Mouse (Mus musculus) G1E (cell line): ENCODE data around the gene Hbs1l. TPM values are rescaled to one million over a fixed set of nuclear protein-coding genes. Genes with fewer than 3 reads are reported as not detected.

Experiments
- ATAC-seq: 2 replicates; pipeline ENCODE4 v1.8.0; 2016; ENCODE audit warnings: mild to moderate bottlenecking; ENCODE audit not compliant: insufficient number of reproducible peaks, poor library complexity, low FRiP score, severe bottlenecking; ENCODE audit errors: extremely low read depth
- DNase-seq: peaks from one replicate; pipeline ENCODE4 v3.0.0; 2012; ENCODE audit warnings: low spot score
- H3K27me3 ChIP-seq: 2 replicates; pipeline ENCODE4 v1.6.1; 2012; ENCODE audit warnings: mild to moderate bottlenecking, low read length, inconsistent platforms; ENCODE audit not compliant: insufficient read depth
- H3K36me3 ChIP-seq: replicated peaks from 2 replicates; pipeline ENCODE3; 2012; ENCODE audit warnings: mild to moderate bottlenecking, inconsistent platforms
- H3K4me1 ChIP-seq: 2 replicates; pipeline ENCODE4 v1.6.1; 2012; ENCODE audit warnings: low read depth, low read length, inconsistent platforms, mixed read lengths; ENCODE audit not compliant: insufficient read depth
- H3K4me3 ChIP-seq: 2 replicates; pipeline ENCODE4 v1.5.1; 2012; ENCODE audit warnings: low read depth, mild to moderate bottlenecking, inconsistent platforms, low read length, moderate library complexity, mixed read lengths
- H3K9me3 ChIP-seq: replicated peaks from 2 replicates; pipeline ENCODE4 v1.6.1; 2012; ENCODE audit warnings: inconsistent platforms
- CTCF ChIP-seq: IDR thresholded peaks from 2 replicates; pipeline ENCODE4 v1.5.1; 2012; ENCODE audit warnings: low read depth, low read length, inconsistent platforms, mixed read lengths
- GATA1 ChIP-seq: IDR thresholded peaks from 2 replicates; pipeline ENCODE4 v1.6.1; 2012; ENCODE audit warnings: borderline replicate concordance, low read length, inconsistent platforms, mixed read lengths
- GATA2 ChIP-seq: IDR thresholded peaks from 2 replicates; pipeline ENCODE4 v1.6.1; 2012; ENCODE audit warnings: low read depth, low read length, inconsistent platforms, borderline replicate concordance
- POLR2AphosphoS5 ChIP-seq: IDR thresholded peaks from 2 replicates; pipeline ENCODE4 v1.6.1; 2012; ENCODE audit warnings: low read depth, low read length, inconsistent platforms; ENCODE audit not compliant: insufficient replicate concordance
- TAL1 ChIP-seq: conservative IDR thresholded peaks from 2 replicates; pipeline ENCODE4 v1.6.1; 2012; ENCODE audit warnings: low read depth, low read length, inconsistent platforms, mixed read lengths
- polyA plus RNA-seq: library from polyadenylated mRNA; stranded (reverse); fragments of >175 nt; gene quantifications from 2 replicates; pipeline ENCODE4 v1.2.3, GENCODE M21; 2012
- total RNA-seq, 2 experiments: library from RNA; stranded (forward) in 1 of 2; stranded (reverse) in 1 of 2; fragments of 200-1000 nt in 1 of 2; fragments of >200 nt in 1 of 2; fragmentation: Nextera tagmentation in 1 of 2; gene quantifications; 2 replicates each; pipeline ENCODE4 v1.2.3; 2014 to 2017

The Hbs1l gene
- total and polyA plus RNA-seq, 3 experiments = 132 to 153 (median 150) TPM

DNA sequence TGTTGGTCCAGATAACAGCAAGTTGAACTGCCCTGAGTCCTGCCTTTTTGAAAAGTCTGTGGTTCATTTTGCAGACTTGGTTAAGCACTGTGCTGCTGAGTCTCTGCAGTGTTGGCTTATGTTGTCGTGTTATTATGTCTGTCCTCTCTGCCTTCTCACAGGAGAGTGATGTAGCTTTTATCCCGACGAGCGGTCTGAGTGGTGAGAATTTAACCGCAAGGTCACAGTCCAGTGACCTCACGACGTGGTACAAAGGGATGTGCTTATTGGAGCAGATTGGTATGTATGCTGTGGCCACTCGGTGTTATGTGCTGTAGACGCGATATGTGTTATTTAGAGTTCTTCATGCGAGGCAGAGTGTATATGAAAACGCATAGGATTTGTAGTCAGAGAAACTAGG, 56.0 kb downstream of the Hbs1l start:
- no peaks in the 10 kb centered on the region; the same call in 1 of the 2 replicates for H3K27me3 ChIP-seq
- TF ChIP-seq GATA2 (no peak), POLR2AphosphoS5 (no peak)
- H3K4me3 ChIP-seq = no peak overlapping the region
- no peaks in the 10 kb centered on the region for H3K9me3 ChIP-seq
- no peak for DNase-seq
- peaks cover 87% of the 10 kb centered on the region for H3K36me3 ChIP-seq
- no peak for ATAC-seq
- H3K4me1 ChIP-seq = no peaks in the 10 kb centered on the region; the same call in 1 of the 2 replicates

DNA sequence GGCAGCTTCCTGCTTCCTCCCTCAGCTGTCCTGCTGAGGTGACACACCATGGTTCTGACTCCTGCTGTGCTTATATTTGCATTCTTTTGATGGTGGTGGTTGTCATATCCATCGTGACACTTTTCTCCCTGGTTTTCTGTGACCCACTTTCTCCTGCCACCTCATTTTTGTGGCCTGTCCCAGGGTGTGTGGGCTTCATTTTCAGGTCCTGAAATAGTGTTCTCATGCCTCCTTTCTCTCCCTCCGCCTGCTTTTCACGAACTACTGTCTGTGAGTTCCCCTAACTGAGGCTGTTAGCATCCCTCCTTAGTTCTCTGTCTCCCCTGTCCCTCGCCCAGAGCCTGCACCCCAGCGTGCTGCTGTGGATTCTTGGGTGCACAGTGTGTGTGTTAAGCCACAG, 58.1 kb downstream of the Hbs1l start:
- Histone ChIP-seq H3K36me3 (peaks cover 90% of the 10 kb centered on the region), H3K9me3 (no peaks in the 10 kb centered on the region), H3K4me1 (no peaks in the 10 kb centered on the region; the same call in 1 of the 2 replicates), H3K27me3 (no peaks in the 10 kb centered on the region; the same call in 1 of the 2 replicates), H3K4me3 (no peak overlapping the region)
- no peak for TF ChIP-seq CTCF
- no peak for TF ChIP-seq TAL1
- TF ChIP-seq POLR2AphosphoS5 = no peak
- no peak for TF ChIP-seq GATA2
- TF ChIP-seq GATA1 = no peak
- DNase-seq (no peak), ATAC-seq (no peak)

DNA sequence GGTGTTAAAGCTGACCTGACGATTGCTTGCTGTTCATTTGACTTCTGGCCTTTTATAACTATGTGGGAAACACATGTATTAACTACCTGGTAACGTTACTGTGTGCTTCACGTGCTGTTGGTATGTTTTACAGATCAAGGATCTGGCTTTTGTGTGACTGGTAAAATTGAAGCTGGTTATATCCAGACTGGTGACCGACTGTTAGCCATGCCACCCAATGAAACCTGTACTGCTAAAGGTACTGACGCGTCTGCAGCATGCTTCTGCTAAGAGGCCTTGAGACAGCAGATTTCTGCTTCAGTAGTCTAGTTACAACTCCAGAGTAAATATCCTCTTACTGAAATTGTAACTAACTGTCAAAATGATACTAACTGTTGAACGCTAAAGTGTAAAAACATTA, 58.7 kb downstream of the Hbs1l start:
- peaks cover 92% of the 10 kb centered on the region for H3K36me3 ChIP-seq
- H3K9me3 ChIP-seq = no peaks in the 10 kb centered on the region

GRCm38 (mm10) chr10:21357986-21358385, 62.2 kb downstream of the Hbs1l start:
- Histone ChIP-seq H3K27me3 (no peaks in the 10 kb centered on the region; the same call in 1 of the 2 replicates), H3K36me3 (peaks cover 91% of the 10 kb centered on the region)

More for the DNA sequence above, 58.7 kb downstream of the Hbs1l start:
- DNase-seq (no peak), ATAC-seq (no peak)
- no peaks in the 10 kb centered on the region; the same call in 1 of the 2 replicates for H3K27me3 ChIP-seq
- no peaks in the 10 kb centered on the region; the same call in 1 of the 2 replicates for H3K4me1 ChIP-seq
- TF ChIP-seq GATA2 = no peak
- TF ChIP-seq POLR2AphosphoS5 = no peak
- no peak for TF ChIP-seq GATA1
- TF ChIP-seq CTCF = no peak
- no peak for TF ChIP-seq TAL1
- H3K4me3 ChIP-seq = no peak overlapping the region

GRCm38 (mm10) chr10:21359086-21359485, 63.3 kb downstream of the Hbs1l start:
- Histone ChIP-seq H3K4me1 (peaks cover 26% of the 10 kb centered on the region), H3K9me3 (no peaks in the 10 kb centered on the region), H3K4me3 (no peak overlapping the region), H3K36me3 (peaks cover 89% of the 10 kb centered on the region), H3K27me3 (no peaks in the 10 kb centered on the region; the same call in 1 of the 2 replicates)
- no peak for DNase-seq
- TF ChIP-seq POLR2AphosphoS5 = no peak
- no peak for TF ChIP-seq CTCF
- no peak for TF ChIP-seq GATA1
- no peak for TF ChIP-seq TAL1
- TF ChIP-seq GATA2 = no peak
- no peak for ATAC-seq

More at GRCm38 (mm10) chr10:21357986-21358385, 62.2 kb downstream of the Hbs1l start:
- no peak for DNase-seq
- Histone ChIP-seq H3K4me3 (no peak overlapping the region), H3K4me1 (peaks cover 18% of the 10 kb centered on the region), H3K9me3 (no peaks in the 10 kb centered on the region)
- ATAC-seq = no peak
- TF ChIP-seq CTCF (no peak), POLR2AphosphoS5 (no peak), GATA2 (no peak), GATA1 (no peak), TAL1 (no peak)

DNA sequence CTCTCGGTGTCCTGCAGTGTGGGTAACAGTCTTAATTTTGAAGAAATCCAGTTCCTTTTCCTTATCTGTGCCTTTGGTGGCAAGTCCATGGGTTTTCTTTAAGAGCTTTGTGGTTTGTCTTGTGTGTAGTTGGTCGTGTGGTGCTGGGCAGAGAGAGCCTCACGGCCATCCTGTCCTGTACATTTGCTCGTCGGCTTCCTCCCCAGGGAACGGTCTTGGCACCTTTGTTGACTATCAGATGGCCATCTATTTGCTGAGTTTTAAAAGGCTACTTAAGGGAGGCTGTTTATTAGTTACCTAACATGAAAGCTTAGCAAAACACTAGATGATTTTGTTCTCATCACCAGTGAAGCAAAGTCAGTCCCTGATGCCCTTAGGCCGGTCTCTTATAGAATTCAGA, 66.1 kb downstream of the Hbs1l start:
- TF ChIP-seq CTCF (no peak), TAL1 (no peak), GATA1 (no peak), POLR2AphosphoS5 (no peak), GATA2 (no peak)
- H3K27me3 ChIP-seq = no peaks in the 10 kb centered on the region
- H3K36me3 ChIP-seq = peaks cover 90% of the 10 kb centered on the region
- H3K4me3 ChIP-seq = no peak overlapping the region
- DNase-seq (no peak), ATAC-seq (no peak)
- peaks cover 26% of the 10 kb centered on the region for H3K4me1 ChIP-seq
- no peaks in the 10 kb centered on the region for H3K9me3 ChIP-seq
